Mouse (Mus musculus) adipocyte (in vitro differentiated cells): ENCODE measurements around the gene Srgap1.

Experiments used
- DNase-seq: peaks from one replicate; pipeline ENCODE4 v3.0.0-alpha.2; 2016; ENCODE audit warnings: low spot score

Gene Srgap1

GRCm38 (mm10) chr10:121964114-121964513, 83.0 kb downstream of the Srgap1 start:
- no peak for DNase-seq

GRCm38 (mm10) chr10:121962053-121962452, 85.1 kb downstream of the Srgap1 start:
- DNase-seq: no peak

GRCm38 (mm10) chr10:121961121-121961893, 85.8 kb downstream of the Srgap1 start:
- peak; percentile 27 for DNase-seq

- no peak for DNase-seq
Observed at GRCm38 (mm10) chr10:121958741-121959140, 88.4 kb downstream of the Srgap1 start.

- DNase-seq: no peak
Observed at GRCm38 (mm10) chr10:121956505-121956904, 90.6 kb downstream of the Srgap1 start.

GRCm38 (mm10) chr10:121955730-121956129, 91.4 kb downstream of the Srgap1 start:
- no peak for DNase-seq

GRCm38 (mm10) chr10:121954877-121955276, 92.2 kb downstream of the Srgap1 start:
- no peak for DNase-seq

GRCm38 (mm10) chr10:121953041-121953440, 94.1 kb downstream of the Srgap1 start:
- no peak for DNase-seq

GRCm38 (mm10) chr10:121946173-121946572, 100.9 kb downstream of the Srgap1 start:
- DNase-seq: no peak

- DNase-seq: no peak
Observed at GRCm38 (mm10) chr10:121931909-121932308, 115.2 kb downstream of the Srgap1 start.

GRCm38 (mm10) chr10:121926094-121926493, 121.0 kb downstream of the Srgap1 start:
- no peak for DNase-seq

GRCm38 (mm10) chr10:121919016-121919415, 128.1 kb downstream of the Srgap1 start:
- DNase-seq: no peak

- DNase-seq: no peak
Observed at GRCm38 (mm10) chr10:121918579-121918978, 128.5 kb downstream of the Srgap1 start.

GRCm38 (mm10) chr10:121915530-121915929, 131.6 kb downstream of the Srgap1 start:
- no peak for DNase-seq

GRCm38 (mm10) chr10:121904137-121904536, 143.0 kb downstream of the Srgap1 start:
- DNase-seq: peak; percentile 50

GRCm38 (mm10) chr10:121902651-121903050, 144.5 kb downstream of the Srgap1 start:
- peak; percentile 33 for DNase-seq

- DNase-seq: no peak
Observed at GRCm38 (mm10) chr10:121900772-121901171, 146.3 kb downstream of the Srgap1 start.

GRCm38 (mm10) chr10:121899706-121900105, 147.4 kb downstream of the Srgap1 start:
- no peak for DNase-seq

- no peak for DNase-seq
Observed at GRCm38 (mm10) chr10:121897835-121898370, 149.2 kb downstream of the Srgap1 start.

GRCm38 (mm10) chr10:121891390-121892067, 155.6 kb downstream of the Srgap1 start:
- no peak for DNase-seq

GRCm38 (mm10) chr10:121890061-121890460, 157.1 kb downstream of the Srgap1 start:
- DNase-seq: peak; percentile 19

- no peak for DNase-seq
Observed at GRCm38 (mm10) chr10:121886805-121887204, 160.3 kb downstream of the Srgap1 start.
